Mouse (Mus musculus): ENCODE measurements around the gene Pi4ka. TPM values are rescaled to one million over a fixed set of nuclear protein-coding genes. Genes with fewer than 3 reads are reported as not detected.

Pi4ka gene
- total and polyA plus RNA-seq, 3 experiments, result 40.5 to 149 (median 88.4) TPM

DNA sequence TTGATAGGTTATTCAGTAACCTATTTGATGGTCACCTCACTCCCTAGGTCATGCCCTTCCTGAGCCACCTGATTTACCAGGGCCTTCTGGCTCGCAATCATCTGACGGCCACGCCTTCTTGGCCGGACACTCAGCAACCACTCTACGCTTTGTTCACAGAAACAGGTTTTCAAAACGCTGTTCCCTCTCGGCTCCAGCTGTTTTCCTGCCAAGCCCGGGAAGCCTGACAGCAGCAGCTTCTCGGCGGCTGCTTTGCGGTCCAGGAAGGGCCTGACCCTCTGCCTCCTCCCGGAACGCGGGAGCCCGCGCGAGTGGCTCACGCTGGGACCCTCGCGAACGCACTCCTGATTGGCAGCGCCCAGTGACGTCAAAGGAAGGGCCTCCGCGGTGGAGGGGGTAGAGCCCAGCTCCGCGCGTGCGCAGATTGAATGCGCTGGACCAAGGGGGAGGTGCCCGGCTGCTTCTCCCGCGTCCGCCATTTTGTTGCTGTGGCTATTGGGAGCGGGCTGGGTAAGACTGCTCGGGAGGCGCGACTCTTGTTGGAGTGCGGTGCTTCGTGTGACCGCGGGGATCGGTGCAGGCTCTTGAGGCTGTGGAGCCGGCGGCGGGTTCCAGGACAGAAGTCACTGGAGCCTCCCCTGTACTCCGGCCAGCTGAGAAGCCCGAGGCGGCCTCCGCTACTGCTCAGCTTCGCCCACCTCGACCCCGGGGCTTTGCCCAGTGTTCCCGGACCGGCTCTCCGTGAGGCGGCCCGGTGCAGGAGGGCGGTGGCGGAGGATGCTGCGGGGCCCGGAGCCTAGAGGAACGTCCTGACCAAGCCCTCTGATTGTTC, 45.6 kb upstream of the Pi4ka start, which contains the start of gene Crkl (continued):
- TF ChIP-seq TCF12 (IDR thresholded peaks at IDR 0.05; ENCODE audit: low read depth, low read length), result peak; percentile 91; the same call in 1 of the 2 replicates
- no peak for TF ChIP-seq ZNF384 (IDR thresholded peaks at IDR 0.05; ENCODE audit: low read depth, low read length)
- TF ChIP-seq MAZ (IDR thresholded peaks at IDR 0.05; ENCODE audit: low read depth, low read length), result peak; percentile 99
- peak; percentile 58 for TF ChIP-seq BHLHE40 (IDR thresholded peaks at IDR 0.05; ENCODE audit: low read depth, low read length)
- TF ChIP-seq RAD21 (IDR thresholded peaks at IDR 0.05; ENCODE audit: low read depth, low read length), result no peak
- peak; percentile 86 for TF ChIP-seq ELF1 (IDR thresholded peaks at IDR 0.05; ENCODE audit: low read depth, low read length)
- TF ChIP-seq POLR2A (IDR thresholded peaks at IDR 0.05; ENCODE audit: low read depth, low read length), result peak; percentile 99
- peak; percentile 77; the same call in 1 of the 2 replicates for TF ChIP-seq KAT2A (IDR thresholded peaks at IDR 0.05; ENCODE audit: insufficient replicate concordance, low read length)

DNA sequence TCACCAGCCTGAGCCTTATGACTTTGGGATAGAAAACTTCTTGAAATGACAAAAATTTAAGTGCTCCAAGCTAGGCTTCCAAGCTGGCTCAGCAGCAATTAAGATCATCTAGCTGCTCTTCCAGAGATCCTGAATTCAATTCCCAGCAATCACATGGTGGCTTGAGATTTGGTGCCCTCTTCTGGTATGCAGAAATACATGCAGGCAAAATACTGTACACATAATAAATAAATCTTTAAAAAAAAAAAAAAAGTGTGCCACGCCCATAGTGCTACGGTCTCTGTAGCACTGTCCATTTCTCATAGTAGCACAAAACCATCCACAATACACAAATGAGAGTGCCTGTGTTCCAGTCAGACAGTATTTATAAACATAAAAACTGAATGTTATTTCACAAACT, 26.5 kb upstream of the Pi4ka start:
- in situ Hi-C loops (cut with MboI; ENCODE audit: low pct_ligation_motif_present, low pct_unique_long_range_greater_than_20kb, low sequenced_read_pairs), result no loop called here
- DNase-seq (ENCODE audit: extremely low read depth), result peak; percentile 37
- H3K4me2 ChIP-seq (ENCODE audit: insufficient read depth, low read depth, poor library complexity, severe bottlenecking), result no peak overlapping the region
- H3K4me1 ChIP-seq (ENCODE audit: control insufficient read depth in 1 of 2, insufficient read depth in 2 of 2), result peaks cover 0 to 14% of the 10 kb centered on the region in 2 experiments; a peak in 2 of 4 replicates
- no peak overlapping the region for H3K27ac ChIP-seq (ENCODE audit: insufficient read depth, low read depth)
- H3K36me3 ChIP-seq (replicated peaks in 1 of 2; ENCODE audit: control insufficient read depth in 1 of 2, insufficient read depth in 1 of 2, low read length in 1 of 2), result peaks cover 24 to 50% of the 10 kb centered on the region in 2 experiments
- H3K79me2 ChIP-seq (replicated peaks; ENCODE audit: control insufficient read depth, extremely low read depth, insufficient read depth, poor library complexity, severe bottlenecking), result no peaks in the 10 kb centered on the region
- H3K9ac ChIP-seq (ENCODE audit: insufficient read depth, low read depth), result no peak overlapping the region
- dilution Hi-C loops (cut with MboI; ENCODE audit: extremely low pct_ligation_motif_present, extremely low pct_unique_long_range_greater_than_20kb, low sequenced_read_pairs), result no loop called here
- TF ChIP-seq SMC3 (IDR thresholded peaks at IDR 0.05; ENCODE audit: low read depth, low read length), result peak; percentile 76
- 0 out of 2 replicates have a peak, but pooled peaks have one; percentile 12 for TF ChIP-seq MEF2A (IDR thresholded peaks at IDR 0.05; ENCODE audit: borderline replicate concordance, low read depth, low read length)
- peak; percentile 38; the same call in 1 of the 2 replicates for TF ChIP-seq MAX (IDR thresholded peaks at IDR 0.05; ENCODE audit: low read length)
- peak; percentile 79 for TF ChIP-seq RAD21 (IDR thresholded peaks at IDR 0.05; ENCODE audit: low read depth, low read length)
- TF ChIP-seq ETS1 (conservative IDR thresholded peaks at IDR 0.05; ENCODE audit: low read depth, low read length), result no peak
- peak; percentile 72 for TF ChIP-seq MYC (IDR thresholded peaks at IDR 0.05; ENCODE audit: low read depth, low read length)
- 0 out of 2 replicates have a peak, but pooled peaks have one; percentile 35 for TF ChIP-seq MXI1 (IDR thresholded peaks at IDR 0.05; ENCODE audit: low read depth, low read length)
- peak; percentile 97 for TF ChIP-seq ZNF384 (IDR thresholded peaks at IDR 0.05; ENCODE audit: low read depth, low read length)
- peak; percentile 50 to 79 for TF ChIP-seq CTCF (conservative IDR thresholded peaks at IDR 0.05 in 1 of 2, IDR thresholded peaks at IDR 0.05 in 1 of 2; ENCODE audit: low read depth in 2 of 2, low read length in 2 of 2)
- TF ChIP-seq ZC3H11A (IDR thresholded peaks at IDR 0.05; ENCODE audit: low read depth, low read length), result peak; percentile 20; the same call in 1 of the 2 replicates
- no peak for TF ChIP-seq JUN (IDR thresholded peaks at IDR 0.05; ENCODE audit: insufficient read depth, low read depth, low read length)
- TF ChIP-seq SIN3A (IDR thresholded peaks at IDR 0.05; ENCODE audit: low read length), result peak; percentile 55; the same call in 1 of the 2 replicates
- no peak for TF ChIP-seq JUND (conservative IDR thresholded peaks at IDR 0.05; ENCODE audit: low read depth, low read length)
- no peak overlapping the region for H3K4me3 ChIP-seq (replicated peaks in 1 of 3; ENCODE audit: low read depth in 2 of 3, low read length in 2 of 3, poor library complexity in 1 of 3)
- no peaks in the 10 kb centered on the region for H3K9me3 ChIP-seq (replicated peaks; ENCODE audit: low read length)
- no peaks in the 10 kb centered on the region for H3K27me3 ChIP-seq (replicated peaks)

Measured in CH12.LX (cell line).